Comparison of ENCODE assay signal across 28 mouse cellular contexts in genomic region chr16:84807874-84808273, GRCm38 (mm10). TPM values are rescaled to one million over a fixed set of nuclear protein-coding genes. Genes with fewer than 3 reads are reported as not detected.
"Had no signal": no experiment of that assay in that cellular context is flagged by ENCODE, and none has a peak within 500 bp of the region (broad histone marks: within the 10 kb centered on the region; RNA-seq: fewer than 3 reads in every experiment).

No protein-coding gene starts in this region.

- H3K4me1 ChIP-seq: heart, embryonic 10.5 days; heart, embryonic 13.5 days; heart, embryonic 15.5 days; hindbrain, embryonic 10.5 days; hindbrain, embryonic 12.5 days; intestine, embryonic 15.5 days; kidney, embryonic 15.5 days; limb, embryonic 13.5 days; limb, embryonic 15.5 days; liver, embryonic 13.5 days had no signal

- H3K4me3 ChIP-seq: gastrocnemius, adult 2 months; heart, embryonic 10.5 days; heart, embryonic 13.5 days; heart, embryonic 15.5 days; hindbrain, embryonic 10.5 days; hindbrain, embryonic 12.5 days; intestine, embryonic 15.5 days; kidney, embryonic 15.5 days; limb, embryonic 13.5 days; limb, embryonic 15.5 days; liver, embryonic 13.5 days had no signal

- H3K36me3 ChIP-seq: heart, embryonic 10.5 days; heart, embryonic 13.5 days; heart, embryonic 15.5 days; intestine, embryonic 15.5 days; kidney, embryonic 15.5 days; limb, embryonic 13.5 days; limb, embryonic 15.5 days; liver, embryonic 13.5 days had no signal

- H3K27ac ChIP-seq: heart, embryonic 10.5 days; heart, embryonic 13.5 days; heart, embryonic 15.5 days; hindbrain, embryonic 10.5 days; hindbrain, embryonic 12.5 days; hindbrain, embryonic 14.5 days; intestine, embryonic 15.5 days; kidney, embryonic 15.5 days; kidney, postnatal 0 days; limb, embryonic 13.5 days; limb, embryonic 15.5 days; liver, embryonic 13.5 days had no signal

- H3K9me3 ChIP-seq: heart, embryonic 10.5 days; heart, embryonic 13.5 days; heart, embryonic 15.5 days; hindbrain, embryonic 10.5 days; hindbrain, embryonic 12.5 days; intestine, embryonic 15.5 days; kidney, embryonic 15.5 days; limb, embryonic 13.5 days; limb, embryonic 15.5 days; liver, embryonic 13.5 days had no signal

- DNase-seq: gastrocnemius, adult 2 months; gastrocnemius, postnatal 10 days; gastrocnemius, postnatal 25 days; heart, postnatal 4 days; kidney, adult 18-20 months; kidney, adult 8-10 months; kidney, postnatal 14 days; kidney, postnatal 36 days; layer of hippocampus, adult 9-11 months; layer of hippocampus, postnatal 36 days; left cerebral cortex, postnatal 4 days; liver, embryonic 13.5 days had no signal

- ATAC-seq: hindbrain, embryonic 16.5 days; inflammation-experienced regulatory T-cells, adult 6 months; intestine, embryonic 15.5 days; intestine, postnatal 0 days had no signal

- H3K9ac ChIP-seq: heart, embryonic 13.5 days; heart, embryonic 15.5 days; hindbrain, embryonic 12.5 days; hindbrain, embryonic 14.5 days; intestine, embryonic 15.5 days; kidney, embryonic 15.5 days; limb, embryonic 13.5 days; limb, embryonic 15.5 days; liver, embryonic 13.5 days had no signal

- H3K27me3 ChIP-seq: heart, embryonic 13.5 days; heart, embryonic 15.5 days; hindbrain, embryonic 12.5 days; intestine, embryonic 15.5 days; kidney, embryonic 15.5 days; limb, embryonic 13.5 days; limb, embryonic 15.5 days; liver, embryonic 13.5 days had no signal

- H3K4me2 ChIP-seq: heart, embryonic 13.5 days; heart, embryonic 15.5 days; hindbrain, embryonic 12.5 days; hindbrain, embryonic 14.5 days; intestine, embryonic 15.5 days; kidney, embryonic 15.5 days; limb, embryonic 13.5 days; limb, embryonic 15.5 days; liver, embryonic 11.5 days; liver, embryonic 13.5 days had no signal

RNA-seq across cellular contexts. Expression of gene Jam2, which starts 34.0 kb away (rescaled TPM):
- total RNA-seq: granulocyte monocyte progenitor cell, adult 5-6 weeks had no signal
